Mouse (Mus musculus): ENCODE data around the gene Stpg4. TPM values are rescaled to one million over a fixed set of nuclear protein-coding genes. Genes with fewer than 3 reads are reported as not detected.
A peak's percentile ranks its signal among the peaks of the same experiment; 100 is the strongest.

The Stpg4 gene
- total RNA-seq, 1 experiment from 2014 or later, result not detected

GRCm38 (mm10) chr17:87446767-87447611, 19.4 kb upstream of the Stpg4 start, which contains the start of gene Calm2:
TSS of gene Calm2 (minus strand) at chr17:87446935.
- DNase-seq, result peak; percentile 99

DNA sequence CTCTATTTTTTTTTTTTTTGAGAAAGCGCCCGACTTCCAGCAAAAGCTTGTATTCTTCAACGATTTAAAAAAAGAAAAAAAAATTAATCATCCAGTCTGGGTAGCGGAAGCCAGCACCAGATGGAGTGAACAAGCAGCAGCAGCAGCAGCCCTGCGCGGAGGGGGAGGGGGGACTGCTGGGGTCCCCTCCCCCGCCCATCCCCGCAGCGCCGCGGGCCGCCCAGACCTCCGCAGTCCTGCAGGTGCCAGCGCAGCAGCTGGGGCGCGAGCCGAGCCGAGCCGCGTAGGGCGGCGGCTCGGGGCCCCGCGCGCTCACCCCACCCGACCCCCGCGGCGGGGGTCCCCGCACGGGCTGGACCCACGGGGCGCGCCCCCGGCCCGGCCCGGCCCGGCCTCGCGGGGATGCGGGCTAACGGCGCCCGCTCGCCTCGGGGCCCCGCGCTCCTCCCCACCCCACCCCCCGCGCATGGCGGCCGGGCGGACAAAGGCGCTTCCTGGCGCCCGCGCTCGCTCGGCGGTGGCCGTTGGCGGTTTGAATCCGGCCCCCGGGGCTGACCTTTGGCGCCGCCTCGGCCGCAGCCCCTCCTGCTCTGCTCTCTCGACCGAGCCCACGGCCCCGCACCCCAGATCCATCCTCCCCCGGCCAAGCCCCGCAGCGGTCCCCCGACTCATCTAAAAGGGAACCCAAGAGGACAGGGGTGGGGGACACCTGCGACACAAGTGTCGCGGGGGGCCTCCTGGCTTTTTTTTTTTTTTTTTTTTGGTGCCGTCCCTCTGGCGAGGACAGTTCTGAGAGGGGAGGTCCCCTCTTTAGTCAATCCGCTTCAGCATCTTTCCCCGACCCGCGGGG, 18.6 kb upstream of the Stpg4 start:
- peak; percentile 86 for DNase-seq

GRCm38 (mm10) chr17:87445337-87445916, 17.9 kb upstream of the Stpg4 start:
- DNase-seq, result no peak

- no peak for DNase-seq
Observed at GRCm38 (mm10) chr17:87444763-87445162, 17.2 kb upstream of the Stpg4 start.

- peak; percentile 14 for DNase-seq
Observed at GRCm38 (mm10) chr17:87441537-87441936, 14.0 kb upstream of the Stpg4 start.

GRCm38 (mm10) chr17:87439441-87439840, 11.9 kb upstream of the Stpg4 start:
- DNase-seq, result no peak

GRCm38 (mm10) chr17:87433929-87434328, 6.4 kb upstream of the Stpg4 start:
- DNase-seq, result no peak

DNA sequence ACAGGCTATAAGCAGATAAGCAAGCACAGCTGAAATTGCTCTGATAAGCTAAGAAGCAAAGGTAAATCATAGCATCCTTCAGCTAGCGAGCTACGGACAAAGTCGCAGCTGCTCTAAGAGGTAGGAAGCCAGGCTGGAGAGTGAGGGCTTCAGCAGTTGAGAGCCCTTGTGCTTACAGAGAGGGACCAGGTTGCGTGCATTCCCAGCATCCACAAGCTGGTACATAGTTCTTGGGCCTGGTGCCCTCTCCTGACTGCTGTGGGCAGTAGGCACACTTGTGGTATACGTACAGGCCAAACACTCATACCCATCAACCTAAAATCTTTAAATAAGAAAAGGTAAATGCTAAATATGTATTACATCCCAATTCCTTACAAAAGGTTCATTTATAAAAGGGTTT, 5.2 kb upstream of the Stpg4 start:
- no peak for DNase-seq

- no peak for DNase-seq
Observed at GRCm38 (mm10) chr17:87432314-87432713, 4.8 kb upstream of the Stpg4 start.

GRCm38 (mm10) chr17:87429431-87429830, 1.9 kb upstream of the Stpg4 start:
- no peak for DNase-seq

DNA sequence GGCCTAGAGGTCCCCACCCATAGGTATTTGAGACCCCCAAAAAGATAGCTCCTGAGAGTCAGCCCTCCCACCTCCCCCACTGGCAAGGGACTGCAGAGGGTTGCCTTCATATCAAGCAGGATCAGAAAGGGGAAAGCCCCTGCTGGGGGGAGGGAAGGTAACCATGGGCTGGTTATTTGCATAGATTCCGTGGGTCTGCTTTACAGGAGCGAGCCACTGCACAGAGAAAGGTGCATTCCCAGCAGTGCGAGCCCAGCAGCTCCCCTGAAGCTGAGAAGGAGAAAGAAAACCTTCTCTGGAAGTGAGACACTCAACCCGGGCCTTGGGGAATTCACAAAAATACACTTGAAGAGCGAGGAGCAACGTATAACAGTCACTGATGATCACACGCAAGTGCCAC, 9.5 kb downstream of the Stpg4 start:
- DNase-seq, result no peak

- no peak for DNase-seq
Observed at GRCm38 (mm10) chr17:87406646-87407045, 20.9 kb downstream of the Stpg4 start.

- no peak for DNase-seq
Observed at GRCm38 (mm10) chr17:87405576-87405975, 22.0 kb downstream of the Stpg4 start.

DNA sequence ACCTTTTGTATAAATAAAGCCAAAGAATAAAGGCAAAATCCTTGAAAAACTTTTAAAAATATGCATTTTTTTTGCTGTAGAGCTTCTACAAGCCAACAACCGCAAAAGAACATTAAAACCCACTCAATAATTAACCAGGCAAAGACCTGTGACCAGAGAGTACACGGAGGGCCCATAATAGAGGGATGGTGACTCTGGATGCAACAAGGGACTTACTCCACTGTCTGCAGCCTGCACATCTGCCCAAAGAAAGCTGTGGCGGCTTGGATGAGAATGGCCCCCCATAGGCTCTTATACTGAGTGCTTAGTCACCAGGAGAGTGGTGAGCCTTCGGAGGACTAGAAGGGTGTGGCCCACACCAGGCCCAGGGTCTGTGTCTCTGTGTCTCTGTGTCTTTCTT, 24.1 kb downstream of the Stpg4 start:
- DNase-seq, result no peak

DNA sequence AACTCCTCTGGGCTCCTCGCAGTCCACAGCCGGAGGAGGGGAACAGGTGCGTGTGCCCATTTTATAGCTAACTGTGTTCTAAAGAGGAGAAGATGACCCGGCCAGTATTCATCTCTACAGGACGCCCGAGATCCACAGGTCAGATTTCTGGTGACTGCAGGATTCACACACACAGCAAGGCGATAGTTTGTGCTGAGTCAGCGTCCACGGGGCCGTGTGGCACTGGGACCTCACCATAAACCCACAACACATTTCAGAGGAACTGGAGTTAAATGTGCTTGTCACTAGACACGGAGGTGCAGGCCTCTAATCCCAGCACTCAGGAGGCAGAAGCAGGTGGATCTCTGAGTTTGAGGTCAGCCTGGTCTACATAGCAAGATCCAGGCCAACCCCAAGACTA, 25.1 kb downstream of the Stpg4 start:
- no peak for DNase-seq

GRCm38 (mm10) chr17:87397088-87397487, 30.5 kb downstream of the Stpg4 start:
- DNase-seq, result no peak

DNA sequence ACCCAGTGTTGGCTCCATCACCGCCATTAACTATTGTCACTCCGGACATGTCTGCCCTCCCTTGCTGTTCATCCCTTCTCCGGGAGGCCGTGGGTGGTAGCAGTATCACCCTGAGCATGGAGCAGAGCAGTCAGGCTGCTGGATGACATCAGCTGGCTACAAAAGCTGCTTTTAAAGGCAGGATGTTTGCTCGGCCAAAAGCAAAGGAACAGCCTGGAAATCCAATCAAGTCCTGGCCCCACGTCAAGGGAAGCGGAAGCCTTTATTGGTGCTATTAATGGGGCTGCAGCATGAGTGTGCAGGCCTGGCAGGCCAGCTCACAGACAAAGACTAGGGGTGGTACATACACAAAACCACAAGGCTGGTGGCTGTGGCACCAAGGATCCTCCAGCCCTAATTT, 36.3 kb downstream of the Stpg4 start:
- DNase-seq, result peak; percentile 48

DNA sequence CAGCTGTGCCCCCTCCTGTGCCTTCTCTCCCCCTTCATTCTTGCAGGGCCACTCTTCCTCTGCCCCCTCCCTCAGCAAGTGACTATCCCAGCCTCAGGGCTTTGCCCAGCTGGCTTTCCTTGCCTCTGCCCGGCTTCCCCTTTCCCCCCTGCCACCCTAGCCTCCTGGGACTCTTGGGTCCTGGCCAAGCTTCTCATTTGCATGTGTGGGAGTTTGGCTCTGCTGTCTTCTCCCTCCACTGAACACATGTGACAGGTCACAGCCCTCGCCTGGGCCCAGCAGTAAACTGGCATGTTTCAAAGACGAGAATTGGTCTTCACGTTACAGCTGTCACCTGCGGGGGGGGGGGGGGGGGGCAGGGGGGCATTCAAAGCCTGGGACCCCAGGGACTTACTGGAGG, 40.5 kb downstream of the Stpg4 start:
- DNase-seq, result peak; percentile 61

DNA sequence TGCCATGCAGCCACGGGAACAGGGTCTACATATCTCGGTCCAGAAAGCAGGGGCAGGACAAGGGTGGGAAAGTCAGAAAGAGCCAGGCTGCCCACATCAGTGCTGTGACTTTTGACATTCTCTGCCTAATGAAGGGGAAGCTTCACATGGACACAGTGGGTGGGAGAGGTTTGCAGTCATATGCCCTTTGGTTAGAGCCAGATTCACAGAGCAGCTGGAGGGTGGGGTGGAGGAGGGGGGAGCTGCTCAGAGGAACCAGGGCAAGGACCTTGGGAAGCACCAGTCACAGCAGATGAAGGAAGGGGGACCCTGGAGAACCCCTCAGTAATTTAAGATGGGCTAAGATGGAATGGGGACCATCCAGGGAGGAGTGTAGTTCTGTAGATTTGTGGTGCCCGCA, 41.7 kb downstream of the Stpg4 start:
- DNase-seq, result no peak

DNA sequence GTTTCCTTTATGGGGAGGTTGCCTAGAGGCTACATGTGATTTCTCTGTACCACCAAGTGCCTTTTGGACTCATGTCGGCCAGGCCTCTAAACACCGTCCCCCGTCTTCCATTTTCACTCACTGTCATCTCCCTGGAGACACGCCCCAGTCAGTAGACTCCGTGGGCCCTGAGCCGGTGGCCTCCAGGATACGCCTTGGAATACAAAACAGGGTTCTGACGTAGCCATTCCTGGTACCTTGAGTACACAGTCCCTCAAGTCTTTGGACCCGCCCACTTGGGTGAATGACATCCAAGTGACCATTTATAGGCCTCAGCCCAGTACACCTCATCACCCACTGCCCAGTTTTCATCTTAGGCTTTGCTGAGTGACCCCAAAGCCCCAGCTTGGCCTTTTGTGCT, 46.9 kb downstream of the Stpg4 start:
- DNase-seq, result no peak

- DNase-seq, result peak; percentile 63
Observed at GRCm38 (mm10) chr17:87379821-87380220, 47.7 kb downstream of the Stpg4 start.

DNA sequence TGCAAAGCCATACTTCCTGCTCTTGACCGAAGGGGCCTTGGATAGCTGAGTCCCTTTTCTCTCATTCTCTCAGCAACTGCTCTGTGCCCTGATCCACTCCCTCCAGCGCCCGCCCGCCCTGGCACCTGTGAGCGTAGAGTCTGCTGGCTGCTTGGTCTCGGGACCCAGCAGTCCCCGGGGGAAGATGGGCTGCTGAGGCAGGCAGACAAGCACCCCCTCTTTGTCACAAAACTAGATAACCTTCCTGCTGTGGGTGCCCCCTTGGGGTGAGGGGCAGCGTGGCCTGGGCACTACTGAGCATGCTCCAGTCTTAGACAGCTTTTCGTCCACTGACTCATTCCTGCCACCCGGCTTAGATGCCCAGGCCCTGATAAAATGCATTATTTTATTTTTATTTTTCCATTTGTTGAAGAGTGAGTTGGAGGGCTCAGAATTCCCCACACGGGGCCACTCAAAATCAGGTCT, 48.3 kb downstream of the Stpg4 start:
- no peak for DNase-seq
